Mouse (Mus musculus): ENCODE measurements around the gene Gpc6.

GRCm38 (mm10) chr14:116945975-116946374, 20.9 kb downstream of the Gpc6 start:
- TF ChIP-seq POLR2A (IDR thresholded peaks at IDR 0.05; ENCODE audit: low read depth, low read length) (no peak), CTCF (conservative IDR thresholded peaks at IDR 0.05 in 1 of 2, IDR thresholded peaks at IDR 0.05 in 1 of 2; ENCODE audit: low read depth in 2 of 2, low read length in 2 of 2) (no peak), MAX (IDR thresholded peaks at IDR 0.05; ENCODE audit: low read length) (no peak), NELFE (IDR thresholded peaks at IDR 0.05; ENCODE audit: low read depth, low read length) (no peak)

Data from CH12.LX (cell line).